Mouse (Mus musculus) liver, embryonic 14.5 days (tissue): ENCODE results near the gene Jup. TPM values are rescaled to one million over a fixed set of nuclear protein-coding genes. Genes with fewer than 3 reads are reported as not detected.

Experiments used
- ATAC-seq: fragments of 200-750 bp; cut with Nextera tagmentation; 2 replicates; pipeline ENCODE4 v1.8.0; 2017; ENCODE audit warnings: moderate number of reproducible peaks, mild to moderate bottlenecking, moderate library complexity; ENCODE audit not compliant: insufficient read depth
- DNase-seq, 3 experiments: peaks; one replicate each; pipeline ENCODE4 v3.0.0-alpha.2; 2012 to 2013; ENCODE audit warnings: low read depth in 3 of 3, low spot score in 3 of 3
- H3K27ac ChIP-seq: fragments of 300-500 bp; sonication (generic); 2 replicates; pipeline ENCODE4 v1.5.1; 2014; ENCODE audit warnings: moderate library complexity, mild to moderate bottlenecking, control low read depth, inconsistent platforms
- H3K27me3 ChIP-seq: fragments of 300-500 bp; sonication (generic); 2 replicates; pipeline ENCODE4 v1.6.1; 2014; ENCODE audit warnings: mild to moderate bottlenecking, low read length, moderate library complexity; ENCODE audit not compliant: control insufficient read depth, insufficient read depth
- H3K36me3 ChIP-seq: fragments of 300-500 bp; sonication (generic); replicated peaks from 2 replicates; pipeline ENCODE4 v1.6.1; 2014; ENCODE audit warnings: low read depth; ENCODE audit not compliant: control insufficient read depth, insufficient read depth
- H3K4me1 ChIP-seq, 2 experiments: fragments of 200-500 bp in 1 of 2; fragments of 300-500 bp in 1 of 2; sonication (generic) in 1 of 2; replicated peaks; 2 replicates each; pipeline ENCODE4 v1.6.1; 2012 to 2014; ENCODE audit warnings: antibody characterized with exemption in 1 of 2, inconsistent platforms in 1 of 2, low read length in 1 of 2; ENCODE audit not compliant: control insufficient read depth in 2 of 2, insufficient read depth in 2 of 2
- H3K4me2 ChIP-seq: fragments of 300-500 bp; sonication (generic); 2 replicates; pipeline ENCODE4 v1.6.1; 2014; ENCODE audit warnings: low read depth, mild to moderate bottlenecking, control low read depth, moderate library complexity
- H3K4me3 ChIP-seq, 2 experiments: fragments of 200-500 bp in 1 of 2; fragments of 300-500 bp in 1 of 2; sonication (generic) in 1 of 2; 2 replicates each; pipeline ENCODE4 v1.5.1; 2012 to 2014; ENCODE audit warnings: low read depth in 2 of 2, low read length in 2 of 2, mild to moderate bottlenecking in 2 of 2, control low read depth in 1 of 2, inconsistent platforms in 1 of 2, moderate library complexity in 1 of 2; ENCODE audit not compliant: insufficient read depth in 1 of 2
- H3K9ac ChIP-seq: fragments of 300-500 bp; sonication (generic); replicated peaks from 2 replicates; pipeline ENCODE4 v1.6.1; 2014; ENCODE audit warnings: mild to moderate bottlenecking, control low read depth, moderate library complexity
- H3K9me3 ChIP-seq: fragments of 300-500 bp; sonication (generic); 2 replicates; pipeline ENCODE4 v1.6.1; 2016; ENCODE audit warnings: low read length, mixed read lengths; ENCODE audit not compliant: control insufficient read depth
- CTCF ChIP-seq: IDR thresholded peaks from 2 replicates; pipeline ENCODE4 v1.5.1; 2016; ENCODE audit warnings: antibody characterized with exemption, low read depth, control low read depth
- EP300 ChIP-seq: IDR thresholded peaks from 2 replicates; pipeline ENCODE4 v1.6.1; 2016; ENCODE audit warnings: antibody characterized with exemption, low read depth
- WGBS: fragments of 180-500 bp; shearing (Covaris S2); extraction: QIAGEN DNeasy Blood & Tissue Kit; methylation state at CpG from one replicate; pipeline ENCODE4 v1.1.7; 2014; ENCODE audit not compliant: insufficient replicate concordance; 5-methylcytosine and 5-hydroxymethylcytosine counted together
- polyA plus RNA-seq, 2 experiments: library from polyadenylated mRNA; depleted of rRNA in 1 of 2; stranded (reverse) in 1 of 2; unstranded in 1 of 2; fragments of >200 nt; fragmentation: Nextera tagmentation in 1 of 2; extraction: Ambion mirVana in 1 of 2; gene quantifications; 2 replicates each; pipeline versions ENCODE4 v1.2.1 to v1.2.3; 2012 to 2014

Gene Jup
- polyA plus RNA-seq, 2 experiments = 8.5 to 8.6 TPM

DNA sequence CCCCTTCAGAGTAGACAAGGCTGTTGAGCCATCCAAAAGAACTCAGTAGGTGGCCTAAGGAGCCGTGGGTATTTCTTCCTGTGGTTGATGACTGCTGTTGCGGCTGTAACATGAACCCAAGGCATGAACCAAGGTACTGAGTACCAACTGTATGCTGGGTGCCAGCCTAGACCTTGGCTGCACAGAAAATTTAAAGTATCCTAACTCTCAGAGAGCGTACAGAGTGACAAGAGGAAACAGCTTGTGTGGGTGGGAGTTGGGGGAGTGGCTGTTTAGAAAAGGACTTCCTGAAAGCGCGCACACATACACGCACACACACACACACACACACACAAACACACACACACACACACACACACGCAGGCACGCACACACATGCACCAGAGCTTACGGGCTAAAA, 1.8 kb upstream of the Jup start:
- no peak overlapping the region for H3K9ac ChIP-seq
- TF ChIP-seq CTCF (no peak), EP300 (no peak)
- no peak overlapping the region for H3K4me2 ChIP-seq
- no peak overlapping the region for H3K27ac ChIP-seq
- no peaks in the 10 kb centered on the region for H3K36me3 ChIP-seq
- H3K4me1 ChIP-seq = peaks cover 7 to 32% of the 10 kb centered on the region in 2 experiments
- peaks cover 17% of the 10 kb centered on the region for H3K27me3 ChIP-seq
- H3K9me3 ChIP-seq = no peaks in the 10 kb centered on the region
- no peak for DNase-seq
- no peak overlapping the region for H3K4me3 ChIP-seq
- 34% methylated on average over 9 of the region's 9 CpGs for WGBS
- ATAC-seq = no peak

DNA sequence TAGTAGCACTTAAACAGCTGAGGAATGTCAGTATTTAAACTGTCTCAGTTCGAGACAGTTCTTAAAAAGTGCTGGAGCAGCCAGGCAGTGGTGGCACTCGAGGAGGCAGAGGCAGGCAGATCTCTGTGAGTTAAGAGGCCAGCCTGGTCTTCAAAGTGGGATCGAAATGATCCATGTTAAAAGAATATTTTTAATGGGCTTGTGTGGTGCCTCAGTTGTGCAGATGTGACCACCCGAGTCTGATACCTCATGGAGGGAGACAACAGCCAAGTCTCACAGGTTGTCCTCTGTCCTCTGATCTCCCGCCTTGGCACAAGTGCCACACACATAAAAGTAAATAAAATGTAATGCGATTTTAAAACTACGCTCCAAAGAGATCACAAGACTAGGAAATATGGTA, 954 bp upstream of the Jup start:
- 71% methylated on average over 7 of the region's 7 CpGs for WGBS
- Histone ChIP-seq H3K4me2 (no peak overlapping the region), H3K27me3 (peaks cover 17% of the 10 kb centered on the region), H3K4me3 (no peak overlapping the region), H3K9me3 (no peaks in the 10 kb centered on the region), H3K4me1 (peaks cover 7 to 29% of the 10 kb centered on the region in 2 experiments), H3K9ac (no peak overlapping the region), H3K27ac (no peak overlapping the region), H3K36me3 (no peaks in the 10 kb centered on the region)
- no peak for TF ChIP-seq EP300
- TF ChIP-seq CTCF = no peak
- no peak for ATAC-seq
- no peak for DNase-seq

DNA sequence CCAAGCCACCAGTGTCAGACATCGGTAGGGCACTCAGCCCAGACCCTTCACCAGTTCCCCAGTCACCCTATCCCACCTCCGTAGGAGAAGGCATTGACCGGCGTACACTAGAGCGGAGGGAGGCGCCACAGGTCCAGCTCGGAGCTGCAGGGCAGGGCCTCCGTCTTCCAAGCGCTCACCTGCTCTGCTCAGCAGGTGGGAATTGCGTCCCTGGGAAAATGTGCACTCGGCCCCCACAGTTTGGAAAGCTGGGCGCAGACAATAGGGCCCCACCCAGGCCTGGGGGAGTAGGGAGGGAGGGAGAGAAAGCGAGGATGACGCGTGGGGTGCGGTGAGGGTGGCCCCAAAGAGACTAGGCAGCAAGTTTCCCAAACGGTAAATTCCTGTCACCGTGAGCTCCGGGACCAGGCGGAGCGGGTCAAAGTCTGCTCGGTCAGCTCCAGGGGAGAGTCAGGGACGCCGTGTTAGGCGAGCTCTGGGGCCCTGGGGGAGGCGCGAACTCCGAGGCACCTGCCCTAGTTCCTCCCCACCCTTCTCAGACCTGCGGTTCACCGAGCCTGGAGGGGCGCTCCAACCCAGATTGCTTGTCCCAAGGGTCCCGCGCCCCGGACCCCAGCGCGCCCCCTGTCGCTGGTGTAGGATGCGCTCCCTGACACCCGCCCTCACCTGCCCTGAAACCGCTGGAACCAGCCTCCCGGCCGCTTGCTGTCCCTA, 520 bp downstream of the Jup start:
- Histone ChIP-seq H3K27me3 (peaks cover 17% of the 10 kb centered on the region), H3K27ac (no peak overlapping the region; the same call in 1 of the 2 replicates), H3K9ac (peak overlapping the region; percentile 2; the same call in 1 of the 2 replicates), H3K4me1 (peaks cover 2 to 22% of the 10 kb centered on the region in 2 experiments; a peak in 3 of 4 replicates), H3K4me2 (peak overlapping the region; percentile 64), H3K9me3 (no peaks in the 10 kb centered on the region), H3K36me3 (no peaks in the 10 kb centered on the region), H3K4me3 (peak overlapping the region; percentile 60 to 68)
- ATAC-seq (peak; percentile 29), DNase-seq (no peak)
- TF ChIP-seq EP300 (no peak), CTCF (peak; percentile 55)
- WGBS = 3% methylated on average over 39 of the region's 42 CpGs

DNA sequence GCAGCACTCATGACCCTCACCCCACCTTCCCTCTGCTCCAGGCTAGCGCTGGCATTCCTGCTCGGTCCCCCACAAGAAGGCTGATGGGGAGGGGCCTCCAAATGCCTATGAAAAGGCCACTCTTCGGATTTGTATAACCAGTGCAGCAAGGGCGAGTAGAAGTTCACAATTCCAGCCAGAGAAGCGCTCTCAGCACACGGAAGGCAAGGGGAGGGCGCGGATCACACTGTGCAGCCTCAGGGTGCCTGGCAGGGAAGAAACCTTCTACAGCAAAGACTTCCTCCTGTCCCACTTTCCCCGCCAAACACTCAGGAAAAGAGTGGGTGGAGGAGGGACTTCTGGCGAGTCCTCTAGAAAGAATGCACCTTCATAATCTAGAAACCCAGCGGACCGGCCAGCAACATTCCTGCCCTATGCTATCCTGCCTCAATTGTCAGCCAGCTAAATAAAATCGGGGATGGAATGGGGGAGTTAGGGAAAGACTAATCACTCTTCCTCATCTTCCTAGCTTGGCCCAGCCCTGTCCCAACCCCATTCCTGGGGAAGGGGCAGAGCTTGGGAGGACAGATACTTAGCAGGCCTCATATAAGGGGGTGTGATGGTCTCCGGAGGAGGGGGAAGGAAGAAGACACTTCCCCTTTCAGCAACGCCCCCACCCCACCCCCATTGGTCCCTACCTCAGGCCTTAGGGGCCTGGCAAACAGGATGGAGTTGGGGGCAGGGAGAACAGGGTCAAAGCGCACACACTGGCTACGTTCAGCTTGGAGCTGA, 1.5 kb downstream of the Jup start:
- Histone ChIP-seq H3K4me2 (peak overlapping the region; percentile 64), H3K4me1 (peaks cover 0 to 22% of the 10 kb centered on the region in 2 experiments; a peak in 2 of 4 replicates), H3K9me3 (no peaks in the 10 kb centered on the region), H3K9ac (no peak overlapping the region), H3K36me3 (no peaks in the 10 kb centered on the region), H3K4me3 (peak overlapping the region; percentile 31 to 60), H3K27ac (no peak overlapping the region), H3K27me3 (peaks cover 17% of the 10 kb centered on the region)
- no peak for TF ChIP-seq CTCF
- TF ChIP-seq EP300 = no peak
- DNase-seq = no peak
- ATAC-seq = no peak
- WGBS = 26% methylated on average over 17 of the region's 17 CpGs

DNA sequence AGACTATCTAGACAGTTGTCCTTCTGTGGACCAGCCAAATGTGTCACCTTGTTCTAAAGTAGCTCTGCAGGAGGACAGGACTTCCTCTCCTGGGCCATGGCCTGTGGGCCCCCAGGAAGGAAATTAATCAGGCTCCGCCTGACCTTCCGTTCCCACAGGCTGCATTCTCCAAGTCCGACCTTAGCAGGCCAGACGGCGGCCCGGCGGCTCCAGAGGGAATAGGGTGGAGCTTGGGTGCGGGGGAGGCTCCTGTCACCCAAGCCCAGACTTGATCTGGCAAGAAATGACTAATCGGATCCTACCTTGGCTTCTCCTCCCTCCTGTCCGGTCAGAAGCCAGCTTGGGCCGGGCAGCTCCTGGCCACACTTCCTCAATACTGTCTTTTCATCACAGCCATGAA, 2.4 kb downstream of the Jup start:
- Histone ChIP-seq H3K27me3 (peaks cover 17% of the 10 kb centered on the region), H3K9me3 (no peaks in the 10 kb centered on the region), H3K4me2 (peak overlapping the region; percentile 64), H3K4me1 (peaks cover 0 to 25% of the 10 kb centered on the region in 2 experiments; a peak in 2 of 4 replicates), H3K36me3 (no peaks in the 10 kb centered on the region), H3K27ac (no peak overlapping the region), H3K9ac (no peak overlapping the region), H3K4me3 (no peak overlapping the region)
- 9% methylated on average over 11 of the region's 11 CpGs for WGBS
- TF ChIP-seq EP300 (no peak), CTCF (no peak)
- no peak for ATAC-seq
- DNase-seq = no peak
